Mouse (Mus musculus) forebrain, embryonic 13.5 days (tissue): ENCODE data around the gene Larp1. TPM values are rescaled to one million over a fixed set of nuclear protein-coding genes. Genes with fewer than 3 reads are reported as not detected.

Source experiments
- ATAC-seq: fragments of 200-750 bp; cut with Nextera tagmentation; 2 replicates; pipeline ENCODE4 v1.8.0; 2017
- H3K27ac ChIP-seq: fragments of 300-500 bp; sonication (generic); 2 replicates; pipeline ENCODE4 v1.5.1; 2015; ENCODE audit warnings: inconsistent platforms, mild to moderate bottlenecking, moderate library complexity
- H3K27me3 ChIP-seq: fragments of 300-500 bp; sonication (generic); 2 replicates; pipeline ENCODE4 v1.6.1; 2015; ENCODE audit warnings: mild to moderate bottlenecking, inconsistent platforms
- H3K36me3 ChIP-seq: fragments of 300-500 bp; sonication (generic); 2 replicates; pipeline ENCODE4 v1.6.1; 2015; ENCODE audit warnings: mild to moderate bottlenecking, inconsistent platforms; ENCODE audit not compliant: poor library complexity, severe bottlenecking
- H3K4me1 ChIP-seq: fragments of 300-500 bp; sonication (generic); 2 replicates; pipeline ENCODE4 v1.6.1; 2015; ENCODE audit warnings: inconsistent platforms
- H3K4me2 ChIP-seq: fragments of 300-500 bp; sonication (generic); 2 replicates; pipeline ENCODE4 v1.6.1; 2015; ENCODE audit warnings: inconsistent platforms, mild to moderate bottlenecking, moderate library complexity
- H3K4me3 ChIP-seq: fragments of 300-500 bp; sonication (generic); 2 replicates; pipeline ENCODE4 v1.5.1; 2015; ENCODE audit warnings: mild to moderate bottlenecking, inconsistent platforms
- H3K9ac ChIP-seq: fragments of 300-500 bp; sonication (generic); 2 replicates; pipeline ENCODE4 v1.6.1; 2015; ENCODE audit warnings: mild to moderate bottlenecking, inconsistent platforms
- H3K9me3 ChIP-seq: fragments of 300-500 bp; sonication (generic); replicated peaks from 2 replicates; pipeline ENCODE4 v1.6.1; 2016; ENCODE audit warnings: inconsistent platforms
- WGBS: fragments of 180-500 bp; shearing (Covaris S2); methylation state at CpG from one replicate; pipeline ENCODE4 v1.1.7; 2015; 5-methylcytosine and 5-hydroxymethylcytosine counted together
- polyA plus RNA-seq: library from polyadenylated mRNA; unstranded; fragments of >200 nt; fragmentation: Nextera tagmentation; extraction: Ambion mirVana; gene quantifications from 2 replicates; pipeline ENCODE4 v1.2.1, GENCODE M21; 2015

Larp1 gene
- polyA plus RNA-seq, 1 experiment from 2014 or later: 14.1 TPM

DNA sequence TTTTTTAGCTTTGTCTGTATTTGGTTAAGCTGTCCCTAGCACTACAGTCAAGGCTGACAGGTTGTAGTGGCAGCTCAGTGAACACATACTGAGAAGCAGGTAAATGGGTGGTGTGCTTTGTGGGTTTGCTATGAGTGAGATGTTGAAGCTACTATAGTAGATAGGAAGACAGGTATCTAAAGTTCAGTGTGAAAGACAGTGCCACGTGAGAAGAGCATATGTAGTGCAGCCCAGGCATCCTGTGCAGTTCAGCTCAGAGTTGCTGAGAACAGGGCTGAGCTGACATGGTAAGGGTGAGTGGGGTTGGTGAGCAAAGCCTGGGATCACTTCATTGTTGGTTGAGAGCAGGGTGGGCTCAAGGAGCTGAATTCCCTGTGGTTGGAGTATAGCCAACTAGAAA is 8.6 kb downstream of the Larp1 start:
- no peak overlapping the region for H3K27ac ChIP-seq
- WGBS: 70% methylated on average over 1 of the region's 1 CpGs
- H3K4me1 ChIP-seq: peaks cover 37% of the 10 kb centered on the region
- no peak overlapping the region for H3K4me2 ChIP-seq
- no peaks in the 10 kb centered on the region for H3K27me3 ChIP-seq
- no peaks in the 10 kb centered on the region for H3K36me3 ChIP-seq
- H3K4me3 ChIP-seq: no peak overlapping the region
- ATAC-seq: no peak
- 0 out of 2 replicates have a peak overlapping the region, but pooled peaks have one; percentile 21 for H3K9ac ChIP-seq
- no peaks in the 10 kb centered on the region for H3K9me3 ChIP-seq

DNA sequence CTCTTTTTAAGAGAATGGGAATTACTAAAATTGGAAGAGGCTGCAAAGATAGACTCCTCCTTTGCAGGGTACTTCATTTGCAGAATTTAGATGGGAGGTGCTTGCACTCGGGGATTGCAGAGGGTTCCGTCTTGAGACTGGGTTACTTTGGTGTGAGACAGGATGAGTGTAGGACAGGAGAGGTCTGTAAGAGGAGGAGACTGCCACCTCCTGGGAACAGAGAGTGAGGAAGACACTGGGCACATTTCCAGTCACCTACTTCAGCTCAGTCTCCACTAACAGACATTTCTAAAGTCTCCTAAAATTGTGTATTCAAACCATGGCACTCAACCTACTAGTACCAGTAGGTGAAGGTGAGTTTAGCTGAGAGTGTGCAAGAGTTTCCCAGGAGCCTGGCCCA is 9.4 kb downstream of the Larp1 start:
- H3K9me3 ChIP-seq: no peaks in the 10 kb centered on the region
- no peaks in the 10 kb centered on the region for H3K27me3 ChIP-seq
- no peak overlapping the region for H3K27ac ChIP-seq
- no peak overlapping the region for H3K4me3 ChIP-seq
- H3K9ac ChIP-seq: no peak overlapping the region
- H3K36me3 ChIP-seq: no peaks in the 10 kb centered on the region
- no peak overlapping the region for H3K4me2 ChIP-seq
- H3K4me1 ChIP-seq: peaks cover 37% of the 10 kb centered on the region
- ATAC-seq: no peak
- 93% methylated on average over 2 of the region's 2 CpGs for WGBS

DNA sequence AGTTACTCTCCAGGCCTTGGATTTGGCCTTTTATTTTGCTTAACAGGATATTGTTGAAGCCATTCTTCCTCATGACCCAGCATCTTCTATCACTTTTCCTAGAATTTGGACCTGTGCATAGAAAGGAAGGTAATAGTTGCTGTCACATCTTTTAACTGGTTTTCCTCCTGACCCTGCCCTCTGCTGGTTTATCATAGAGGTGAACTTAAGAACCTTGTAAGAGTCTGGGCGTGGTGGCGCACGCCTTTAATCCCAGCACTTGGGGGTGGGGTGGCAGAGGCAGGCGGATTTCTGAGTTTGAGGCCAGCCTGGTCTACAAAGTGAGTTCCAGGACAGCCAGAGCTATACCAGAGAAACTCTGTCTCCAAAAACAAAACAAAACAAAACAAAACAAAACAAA is 9.8 kb downstream of the Larp1 start:
- no peak overlapping the region for H3K9ac ChIP-seq
- H3K4me3 ChIP-seq: no peak overlapping the region
- H3K27ac ChIP-seq: no peak overlapping the region
- WGBS: 86% methylated on average over 4 of the region's 4 CpGs
- H3K4me1 ChIP-seq: peaks cover 37% of the 10 kb centered on the region
- no peak for ATAC-seq
- H3K36me3 ChIP-seq: no peaks in the 10 kb centered on the region
- no peaks in the 10 kb centered on the region for H3K27me3 ChIP-seq
- H3K4me2 ChIP-seq: no peak overlapping the region
- H3K9me3 ChIP-seq: no peaks in the 10 kb centered on the region

DNA sequence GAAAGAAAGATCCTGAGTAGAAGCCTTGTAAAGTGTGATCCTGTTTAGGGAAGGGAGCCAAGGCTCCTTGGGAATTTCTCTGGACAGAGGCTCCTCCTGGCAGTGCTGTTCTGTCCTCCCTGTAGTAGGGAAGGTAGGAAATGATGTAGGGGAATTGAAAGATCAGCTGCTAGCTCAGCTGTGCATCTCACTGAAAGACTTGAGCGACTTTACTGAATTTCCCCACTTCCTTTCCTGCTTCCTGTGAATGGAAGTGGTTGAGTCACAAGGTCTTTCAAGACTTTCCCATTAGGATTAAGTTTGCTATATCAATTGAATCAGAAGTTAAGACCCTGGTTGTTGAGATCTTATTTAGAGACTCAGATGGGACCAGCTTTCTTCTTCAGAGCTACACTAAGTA is 12.2 kb downstream of the Larp1 start:
- H3K4me2 ChIP-seq: no peak overlapping the region
- H3K27ac ChIP-seq: no peak overlapping the region
- H3K9me3 ChIP-seq: no peaks in the 10 kb centered on the region
- H3K9ac ChIP-seq: no peak overlapping the region
- H3K4me1 ChIP-seq: peaks cover 28% of the 10 kb centered on the region
- WGBS: 96% methylated on average over 1 of the region's 1 CpGs
- no peaks in the 10 kb centered on the region for H3K27me3 ChIP-seq
- H3K36me3 ChIP-seq: no peaks in the 10 kb centered on the region
- H3K4me3 ChIP-seq: no peak overlapping the region
- ATAC-seq: no peak

DNA sequence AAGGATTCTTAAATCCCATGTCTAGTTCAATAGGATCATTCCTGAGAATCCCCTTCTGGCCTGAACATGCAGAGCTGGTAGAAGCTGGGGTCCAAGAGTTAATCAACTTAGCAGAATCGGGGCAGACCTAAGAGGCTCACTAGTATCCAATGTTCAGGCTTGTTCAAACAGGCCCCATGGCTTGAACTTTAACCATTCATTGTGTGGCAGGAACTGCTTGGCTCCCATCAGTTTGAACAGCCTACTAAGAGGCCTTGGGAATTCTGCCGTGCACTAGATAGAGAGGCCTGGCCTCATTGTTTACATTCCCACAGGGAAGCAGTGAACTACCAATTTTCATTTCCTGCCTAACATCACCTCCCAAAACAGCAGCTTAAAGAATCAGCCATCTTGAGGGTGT is 12.8 kb downstream of the Larp1 start:
- no peak overlapping the region for H3K9ac ChIP-seq
- 71% methylated on average over 2 of the region's 2 CpGs for WGBS

DNA sequence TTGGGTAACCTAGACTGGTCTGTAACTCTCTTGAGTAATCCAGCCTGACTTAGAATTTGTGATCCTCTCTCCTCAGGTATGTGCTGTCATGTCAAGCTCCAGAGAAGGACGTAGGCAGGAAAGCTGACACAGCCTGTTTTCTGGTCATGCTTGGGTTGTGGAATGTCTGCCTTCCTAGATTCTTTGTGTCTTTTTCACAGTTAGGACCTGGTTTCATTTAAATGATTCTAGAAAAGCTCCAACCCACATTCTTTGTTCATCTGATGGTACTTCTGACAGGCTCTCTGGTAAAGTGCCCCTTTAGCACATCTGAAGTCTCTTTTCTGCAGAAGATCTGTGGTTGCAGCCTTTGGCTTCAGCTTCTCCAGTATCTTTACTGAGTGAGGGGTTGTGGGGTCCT is 15.4 kb downstream of the Larp1 start:
- Histone ChIP-seq H3K4me3 (no peak overlapping the region), H3K27me3 (no peaks in the 10 kb centered on the region), H3K4me1 (peaks cover 8% of the 10 kb centered on the region), H3K36me3 (no peaks in the 10 kb centered on the region), H3K9me3 (no peaks in the 10 kb centered on the region), H3K9ac (no peak overlapping the region), H3K4me2 (no peak overlapping the region), H3K27ac (no peak overlapping the region)
- no peak for ATAC-seq
- 96% methylated on average over 1 of the region's 1 CpGs for WGBS

More for the DNA sequence above, 12.8 kb downstream of the Larp1 start:
- Histone ChIP-seq H3K27me3 (no peaks in the 10 kb centered on the region), H3K9me3 (no peaks in the 10 kb centered on the region), H3K4me3 (no peak overlapping the region), H3K4me1 (peaks cover 23% of the 10 kb centered on the region), H3K36me3 (no peaks in the 10 kb centered on the region), H3K4me2 (no peak overlapping the region), H3K27ac (no peak overlapping the region)
- ATAC-seq: no peak

DNA sequence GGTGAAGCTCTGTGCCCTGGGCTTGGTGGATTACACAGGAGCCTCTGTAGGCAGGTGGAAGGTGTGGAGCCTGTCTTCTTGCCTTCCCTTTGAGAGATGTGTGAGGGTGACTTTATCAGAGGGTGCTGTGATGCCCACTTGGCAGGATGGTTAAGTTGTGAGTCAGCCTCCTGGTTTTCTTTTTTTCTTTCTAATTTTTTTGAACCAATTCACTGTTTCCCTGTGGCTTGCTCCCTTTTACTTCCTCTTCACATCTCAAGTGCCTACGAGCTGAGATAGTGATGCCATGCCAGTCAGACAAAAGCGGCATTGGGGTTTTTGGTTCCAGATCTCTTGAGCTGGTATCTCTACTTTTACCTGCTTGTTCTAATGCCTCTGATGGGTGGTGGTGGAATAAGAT is 15.8 kb downstream of the Larp1 start:
- WGBS: 96% methylated on average over 2 of the region's 2 CpGs
- Histone ChIP-seq H3K27me3 (no peaks in the 10 kb centered on the region), H3K4me2 (no peak overlapping the region), H3K4me1 (peaks cover 8% of the 10 kb centered on the region), H3K27ac (no peak overlapping the region), H3K4me3 (no peak overlapping the region), H3K9ac (no peak overlapping the region), H3K9me3 (no peaks in the 10 kb centered on the region), H3K36me3 (no peaks in the 10 kb centered on the region)
- ATAC-seq: no peak

DNA sequence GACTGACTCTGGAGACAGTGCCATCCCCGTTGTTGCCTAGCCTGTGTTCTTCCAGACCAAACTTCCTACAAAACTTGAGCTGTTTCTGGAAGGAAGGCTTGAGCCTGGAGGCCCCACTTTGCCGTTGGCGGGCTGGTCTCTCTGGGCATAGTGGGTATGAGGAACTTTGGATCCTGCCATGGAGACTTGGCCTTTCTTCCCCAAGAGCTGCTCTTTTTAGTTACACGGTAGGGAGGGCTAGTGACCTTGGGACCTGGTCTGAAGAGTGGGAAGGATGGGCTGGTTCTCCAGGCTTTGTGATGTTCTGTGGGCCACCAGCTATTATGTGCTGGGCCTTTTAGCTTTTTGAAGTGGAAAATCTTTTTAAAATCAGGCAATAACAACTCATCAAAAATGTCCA is 17.0 kb downstream of the Larp1 start:
- Histone ChIP-seq H3K4me1 (peaks cover 3% of the 10 kb centered on the region), H3K4me2 (no peak overlapping the region), H3K27me3 (no peaks in the 10 kb centered on the region), H3K9me3 (no peaks in the 10 kb centered on the region), H3K27ac (no peak overlapping the region), H3K4me3 (no peak overlapping the region), H3K36me3 (no peaks in the 10 kb centered on the region), H3K9ac (no peak overlapping the region)
- 84% methylated on average over 4 of the region's 4 CpGs for WGBS
- no peak for ATAC-seq

DNA sequence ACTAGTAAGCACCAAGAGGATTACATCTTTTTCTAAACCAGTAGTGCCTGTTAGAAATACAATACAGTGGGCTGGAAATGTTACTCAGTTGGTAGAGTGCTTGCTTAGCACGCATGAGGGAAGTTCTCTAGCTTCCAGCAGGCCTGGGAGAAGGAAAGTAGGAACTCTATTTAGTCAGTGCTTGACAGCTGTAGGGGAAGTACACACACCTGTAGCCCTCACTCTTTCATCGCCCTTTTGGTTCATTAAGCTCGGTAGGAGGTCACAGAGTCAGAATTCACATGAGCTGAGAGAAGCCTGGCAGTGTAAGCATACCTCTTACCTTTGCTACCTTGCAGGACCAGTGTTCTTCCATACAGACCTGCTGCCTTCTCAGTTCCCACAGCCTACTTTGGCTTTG is 17.5 kb downstream of the Larp1 start:
- Histone ChIP-seq H3K36me3 (no peaks in the 10 kb centered on the region), H3K9ac (no peak overlapping the region), H3K4me1 (no peaks in the 10 kb centered on the region; the same call in 1 of the 2 replicates), H3K27ac (no peak overlapping the region), H3K4me2 (no peak overlapping the region), H3K9me3 (no peaks in the 10 kb centered on the region), H3K27me3 (no peaks in the 10 kb centered on the region), H3K4me3 (no peak overlapping the region)
- WGBS: 67% methylated on average over 3 of the region's 3 CpGs
- ATAC-seq: no peak

DNA sequence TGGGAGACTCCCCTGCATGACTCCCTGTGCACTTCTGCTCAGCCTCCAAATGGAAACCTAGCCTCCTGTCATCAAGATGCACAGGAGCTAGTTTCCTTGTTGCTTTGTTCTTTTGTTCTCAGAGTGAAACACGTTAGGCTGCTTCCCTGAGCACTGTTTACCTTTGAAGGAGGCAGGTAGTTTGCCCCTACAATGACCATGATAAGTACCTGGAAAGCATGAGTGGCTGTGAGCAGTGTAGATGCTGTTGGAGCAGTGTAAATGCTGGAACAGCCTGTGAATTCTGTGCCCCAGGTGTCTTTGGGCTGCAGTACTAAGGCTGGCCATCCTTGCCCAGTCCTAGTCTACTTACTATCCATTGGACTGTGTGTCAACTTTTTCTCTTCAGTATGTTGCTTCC is 18.0 kb downstream of the Larp1 start:
- Histone ChIP-seq H3K27me3 (no peaks in the 10 kb centered on the region), H3K4me2 (no peak overlapping the region), H3K9ac (no peak overlapping the region), H3K4me3 (no peak overlapping the region), H3K36me3 (no peaks in the 10 kb centered on the region), H3K9me3 (no peaks in the 10 kb centered on the region), H3K4me1 (no peaks in the 10 kb centered on the region; the same call in 1 of the 2 replicates), H3K27ac (no peak overlapping the region)
- ATAC-seq: no peak
- 74% methylated on average over 1 of the region's 1 CpGs for WGBS

DNA sequence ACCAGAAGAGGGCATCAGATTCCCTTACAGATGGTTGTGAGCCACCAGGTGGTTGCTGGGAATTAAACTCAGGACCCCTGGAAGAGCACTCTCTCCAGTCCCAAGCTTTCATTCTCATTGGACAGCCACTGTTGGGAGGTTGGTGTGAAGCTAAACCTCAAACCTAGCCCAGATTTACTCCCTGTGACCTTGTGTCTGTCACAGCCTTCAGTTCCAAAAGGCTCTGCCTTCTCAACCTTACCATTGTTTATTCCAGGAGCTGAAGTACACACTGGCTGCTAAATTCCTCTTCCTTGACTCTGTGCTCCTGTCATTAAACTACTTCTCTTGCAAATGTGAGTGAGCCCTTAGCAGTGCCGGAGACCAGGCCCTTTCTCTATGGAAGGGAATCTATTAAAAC is 20.1 kb downstream of the Larp1 start:
- H3K4me2 ChIP-seq: no peak overlapping the region
- H3K9me3 ChIP-seq: no peaks in the 10 kb centered on the region
- ATAC-seq: no peak

DNA sequence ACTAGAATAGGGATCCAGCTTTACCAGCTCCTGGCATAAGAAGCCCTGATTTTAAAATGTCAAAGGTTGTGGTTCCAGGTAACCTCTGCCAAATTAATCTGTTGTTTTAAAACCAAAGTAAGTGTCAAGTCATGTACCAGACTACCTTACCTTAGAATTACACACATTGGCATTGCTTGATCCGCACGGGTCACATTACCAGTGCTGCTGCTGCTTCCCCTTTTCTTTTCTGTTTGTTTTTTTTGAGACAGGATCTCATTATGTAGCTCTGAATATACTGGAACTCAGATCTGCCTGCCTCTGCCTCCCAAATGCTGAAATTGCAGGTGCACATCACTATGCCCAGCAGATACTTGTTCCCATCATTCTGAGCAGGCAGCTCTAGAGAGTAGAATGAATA is 21.0 kb downstream of the Larp1 start:
- ATAC-seq: no peak
- no peak overlapping the region for H3K4me2 ChIP-seq
- no peak overlapping the region for H3K9ac ChIP-seq
- WGBS: 90% methylated on average over 2 of the region's 2 CpGs
- no peaks in the 10 kb centered on the region for H3K27me3 ChIP-seq
- H3K4me1 ChIP-seq: peaks cover 5% of the 10 kb centered on the region; the same call in 1 of the 2 replicates
- no peaks in the 10 kb centered on the region for H3K36me3 ChIP-seq
- H3K9me3 ChIP-seq: no peaks in the 10 kb centered on the region
- no peak overlapping the region for H3K4me3 ChIP-seq
- H3K27ac ChIP-seq: no peak overlapping the region

More for the DNA sequence above, 20.1 kb downstream of the Larp1 start:
- peaks cover 5% of the 10 kb centered on the region; the same call in 1 of the 2 replicates for H3K4me1 ChIP-seq
- H3K36me3 ChIP-seq: no peaks in the 10 kb centered on the region
- H3K4me3 ChIP-seq: no peak overlapping the region
- H3K27me3 ChIP-seq: no peaks in the 10 kb centered on the region
- no peak overlapping the region for H3K27ac ChIP-seq
- H3K9ac ChIP-seq: no peak overlapping the region
- 88% methylated on average over 1 of the region's 1 CpGs for WGBS

DNA sequence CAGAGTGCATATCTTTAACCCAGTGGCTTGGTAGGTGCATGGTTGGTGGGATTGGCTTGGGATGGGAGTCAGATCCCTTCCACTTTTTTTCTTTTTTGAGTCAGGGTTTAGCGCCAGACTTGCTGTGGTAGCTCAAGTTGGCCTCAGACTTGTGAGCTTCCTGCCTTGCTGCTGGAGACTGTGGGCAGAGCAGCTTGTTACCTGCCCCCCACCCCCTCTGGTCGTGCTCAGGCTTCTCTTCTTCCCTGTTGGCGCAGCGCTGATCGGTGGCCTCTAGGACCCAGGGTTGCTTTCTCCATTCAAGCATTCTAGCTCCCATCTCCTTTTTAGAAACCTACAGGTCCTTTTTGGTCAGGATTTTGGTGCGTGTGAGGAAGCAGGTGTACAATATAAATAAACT is 22.3 kb downstream of the Larp1 start:
- Histone ChIP-seq H3K9ac (no peak overlapping the region), H3K4me1 (peaks cover 5% of the 10 kb centered on the region; the same call in 1 of the 2 replicates), H3K4me2 (no peak overlapping the region), H3K27me3 (no peaks in the 10 kb centered on the region), H3K27ac (no peak overlapping the region), H3K36me3 (no peaks in the 10 kb centered on the region), H3K9me3 (no peaks in the 10 kb centered on the region), H3K4me3 (no peak overlapping the region)
- ATAC-seq: no peak
- 85% methylated on average over 6 of the region's 6 CpGs for WGBS
